Mouse (Mus musculus): Measurements from ENCODE around the gene Epha1.

DNA sequence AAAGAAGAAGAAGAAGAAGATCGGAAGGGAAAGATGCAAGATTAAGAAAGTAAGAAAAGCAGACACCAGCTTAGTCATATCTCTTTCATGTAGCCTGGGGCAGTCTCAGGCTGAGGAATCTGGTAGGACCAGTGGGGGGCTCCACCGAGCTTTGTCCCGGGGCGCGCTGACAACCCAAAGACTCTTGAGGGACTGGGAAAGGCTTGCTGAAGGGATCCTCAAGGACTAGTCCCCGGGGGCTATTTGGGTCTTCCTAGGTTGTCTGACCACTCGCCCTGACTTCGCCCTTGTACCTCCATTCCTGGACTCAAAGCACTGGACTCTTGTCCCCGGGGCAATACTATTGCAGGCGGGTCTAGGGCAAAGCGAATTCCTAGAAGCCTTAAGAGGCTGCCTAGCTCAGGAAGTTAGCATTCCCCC lies 24.1 kb downstream of the Epha1 start:
- peak; percentile 63 for TF ChIP-seq CTCF (IDR thresholded peaks at IDR 0.05; ENCODE audit: low read depth)
- TF ChIP-seq EP300 (IDR thresholded peaks at IDR 0.05; ENCODE audit: low read depth): no peak
